Mouse (Mus musculus): ENCODE measurements at regions not wholly inside any gene's neighbourhood (a gene's known extent, or its start where the extent isn't known, plus 50 kb on each side); places are given as distances from the start of the nearest gene placed in this dataset.
A peak's percentile ranks its signal among the peaks of the same experiment; 100 is the strongest.

DNA sequence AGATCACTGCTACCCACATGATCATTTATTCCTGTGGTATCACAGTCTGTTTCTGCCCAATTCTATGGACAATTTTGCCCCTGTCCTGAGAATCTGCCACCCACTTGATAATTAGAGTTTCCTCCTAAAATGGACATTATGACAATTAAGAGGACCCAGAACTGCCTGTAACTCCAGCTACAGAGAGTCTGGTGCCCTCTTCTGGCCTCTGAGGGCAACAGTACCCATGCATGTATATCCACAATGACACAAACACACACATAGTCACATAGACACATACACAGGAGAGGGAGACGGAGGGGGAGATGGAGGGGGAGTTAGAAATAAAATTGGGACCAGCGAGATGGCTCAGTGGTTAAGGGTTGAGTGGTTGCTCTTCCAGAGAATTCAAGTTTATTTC is 170.9 kb upstream of the Ercc4 start:
- TF ChIP-seq EP300 (optimal IDR thresholded peaks at IDR 0.05) (no peak), CTCF (IDR thresholded peaks at IDR 0.05; ENCODE audit: low read depth) (peak; percentile 41)
